Mouse (Mus musculus): Measurements from ENCODE around the gene Nhsl1.

GRCm38 (mm10) chr10:18468396-18468795 is 149.6 kb downstream of the Nhsl1 start:
- TF ChIP-seq TBP (IDR thresholded peaks at IDR 0.05; ENCODE audit: low read depth, low read length) (no peak), ZNF384 (IDR thresholded peaks at IDR 0.05; ENCODE audit: low read depth, low read length) (no peak), CTCF (IDR thresholded peaks at IDR 0.05 in 2 of 3, conservative IDR thresholded peaks at IDR 0.05 in 1 of 3; ENCODE audit: control insufficient read depth in 1 of 3, insufficient read depth in 1 of 3, low read depth in 2 of 3, low read length in 3 of 3, poor library complexity in 1 of 3, severe bottlenecking in 1 of 3) (no peak), MYC (IDR thresholded peaks at IDR 0.05; ENCODE audit: low read depth, low read length) (no peak), POLR2A (IDR thresholded peaks at IDR 0.05; ENCODE audit: control insufficient read depth in 1 of 2, insufficient read depth in 1 of 2, low read depth in 1 of 2, low read length in 2 of 2, poor library complexity in 1 of 2) (no peak), MYB (IDR thresholded peaks at IDR 0.05; ENCODE audit: low read depth, low read length) (no peak), MAFK (IDR thresholded peaks at IDR 0.05; ENCODE audit: borderline replicate concordance, low read depth, low read length) (no peak), TAL1 (IDR thresholded peaks at IDR 0.05; ENCODE audit: low read length) (no peak), MAZ (IDR thresholded peaks at IDR 0.05; ENCODE audit: low read depth, low read length) (no peak), E2F4 (IDR thresholded peaks at IDR 0.05; ENCODE audit: borderline replicate concordance, low read depth, low read length) (no peak)

Measured in MEL (cell line).